Mouse (Mus musculus) hindbrain, embryonic 12.5 days (tissue): ENCODE results near the gene Efcab5. TPM values are rescaled to one million over a fixed set of nuclear protein-coding genes. Genes with fewer than 3 reads are reported as not detected.
"Not testable (repeated sequence)": the region's sequence is repeated elsewhere in the genome, so short reads cannot be mapped to it uniquely, and the experiment has no call there.

ENCODE experiments used
- ATAC-seq: fragments of 200-750 bp; cut with Nextera tagmentation; 2 replicates; pipeline ENCODE4 v1.8.0; 2017; ENCODE audit warnings: moderate TSS enrichment; ENCODE audit not compliant: low FRiP score
- H3K27ac ChIP-seq: fragments of 300-500 bp; sonication (generic); 2 replicates; pipeline ENCODE4 v1.5.1; 2016; ENCODE audit warnings: mild to moderate bottlenecking
- H3K27me3 ChIP-seq: fragments of 300-500 bp; sonication (generic); 2 replicates; pipeline ENCODE4 v1.6.1; 2016; ENCODE audit warnings: mild to moderate bottlenecking
- H3K36me3 ChIP-seq: fragments of 300-500 bp; sonication (generic); 2 replicates; pipeline ENCODE4 v1.6.1; 2016; ENCODE audit warnings: mild to moderate bottlenecking
- H3K4me1 ChIP-seq: fragments of 300-500 bp; sonication (generic); 2 replicates; pipeline ENCODE4 v1.6.1; 2016
- H3K4me2 ChIP-seq: fragments of 300-500 bp; sonication (generic); replicated peaks from 2 replicates; pipeline ENCODE4 v1.6.1; 2016; ENCODE audit warnings: mild to moderate bottlenecking
- H3K4me3 ChIP-seq: fragments of 300-500 bp; sonication (generic); 2 replicates; pipeline ENCODE4 v1.5.1; 2016; ENCODE audit warnings: mild to moderate bottlenecking
- H3K9ac ChIP-seq: fragments of 300-500 bp; sonication (generic); 2 replicates; pipeline ENCODE4 v1.6.1; 2016; ENCODE audit warnings: mild to moderate bottlenecking, moderate library complexity
- H3K9me3 ChIP-seq: fragments of 300-500 bp; sonication (generic); replicated peaks from 2 replicates; pipeline ENCODE4 v1.6.1; 2016; ENCODE audit warnings: mild to moderate bottlenecking
- WGBS: fragments of 180-500 bp; shearing (Covaris S2); methylation state at CpG from one replicate; pipeline ENCODE4 v1.1.7; 2016; 5-methylcytosine and 5-hydroxymethylcytosine counted together
- polyA plus RNA-seq: library from polyadenylated mRNA; unstranded; fragments of >200 nt; fragmentation: Nextera tagmentation; extraction: Ambion mirVana; gene quantifications from 2 replicates; pipeline ENCODE4 v1.2.1, GENCODE M21; 2016

Gene Efcab5
- polyA plus RNA-seq, 1 experiment from 2014 or later: 0.27 TPM

DNA sequence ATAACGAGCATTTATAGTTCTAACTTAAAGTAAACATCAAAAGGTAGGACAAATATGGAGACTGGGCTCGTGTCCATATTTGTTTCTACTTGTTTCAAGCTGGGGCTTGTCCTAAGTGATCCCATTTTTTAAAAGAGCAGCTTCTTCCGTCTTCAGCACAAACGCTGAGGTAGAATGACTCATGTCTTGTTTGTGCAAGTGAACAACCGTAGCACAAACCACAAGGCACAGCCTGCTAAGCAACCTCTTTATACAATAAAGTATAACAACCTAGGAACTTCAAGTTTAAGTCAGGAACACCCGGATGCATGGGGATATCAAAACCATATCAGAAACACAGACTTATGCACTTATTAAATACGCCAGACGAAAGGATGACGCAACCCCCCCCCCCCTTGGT, 28.4 kb downstream of the Efcab5 start:
- Histone ChIP-seq H3K4me1 (no peaks in the 10 kb centered on the region), H3K9me3 (no peaks in the 10 kb centered on the region), H3K27ac (no peak overlapping the region), H3K4me2 (no peak overlapping the region), H3K4me3 (no peak overlapping the region), H3K27me3 (no peaks in the 10 kb centered on the region), H3K9ac (no peak overlapping the region), H3K36me3 (no peaks in the 10 kb centered on the region)
- 88% methylated on average over 9 of the region's 9 CpGs for WGBS
- no peak for ATAC-seq

DNA sequence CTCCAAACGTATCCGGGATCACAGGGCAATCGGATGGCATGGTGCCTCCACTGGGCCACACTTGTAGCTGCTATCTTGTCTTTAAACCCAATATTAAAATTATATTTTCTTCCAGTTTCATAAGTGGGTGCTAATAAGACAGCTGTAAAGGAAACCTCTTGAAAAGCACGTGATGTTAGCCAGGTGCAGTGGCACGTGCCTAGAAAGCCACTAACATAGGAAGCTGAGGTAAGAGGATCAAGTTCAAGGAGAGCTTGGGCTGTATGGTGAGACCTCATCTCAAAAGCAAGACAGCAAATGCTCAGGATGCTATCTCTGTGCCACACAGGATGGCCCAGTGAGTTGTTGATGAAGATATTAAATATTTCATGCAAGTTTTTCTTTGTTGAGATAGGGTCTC, 34.6 kb downstream of the Efcab5 start:
- no peaks in the 10 kb centered on the region for H3K36me3 ChIP-seq
- no peak for ATAC-seq
- H3K9ac ChIP-seq: no peak overlapping the region
- H3K27me3 ChIP-seq: no peaks in the 10 kb centered on the region
- no peak overlapping the region for H3K27ac ChIP-seq
- no peak overlapping the region for H3K4me3 ChIP-seq
- no peaks in the 10 kb centered on the region for H3K4me1 ChIP-seq
- H3K9me3 ChIP-seq: no peaks in the 10 kb centered on the region
- WGBS: 80% methylated on average over 5 of the region's 5 CpGs
- no peak overlapping the region for H3K4me2 ChIP-seq

DNA sequence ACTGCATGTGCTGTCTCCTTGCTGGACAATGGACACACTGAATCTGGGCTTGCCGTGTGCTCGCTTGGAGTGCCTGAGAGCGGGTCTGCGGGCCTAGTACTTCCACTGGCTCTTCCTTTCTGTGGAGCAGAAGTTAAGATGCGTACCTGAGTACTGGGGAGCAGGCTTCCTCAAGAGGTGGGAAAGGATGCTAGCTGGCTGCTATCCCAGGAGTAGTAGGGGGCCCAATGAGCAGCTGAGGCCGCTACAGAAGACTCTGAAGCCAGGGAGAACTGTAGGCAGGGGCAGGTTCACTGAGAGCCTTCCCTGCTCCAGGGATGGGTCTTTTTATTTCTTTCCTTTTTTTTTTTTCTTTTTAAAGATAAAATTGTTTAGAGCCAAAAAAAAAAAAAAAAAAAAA, 38.0 kb downstream of the Efcab5 start:
- no peak for ATAC-seq
- Histone ChIP-seq H3K4me3 (no peak overlapping the region), H3K27ac (no peak overlapping the region), H3K36me3 (no peaks in the 10 kb centered on the region), H3K4me1 (no peaks in the 10 kb centered on the region), H3K4me2 (no peak overlapping the region), H3K9me3 (no peaks in the 10 kb centered on the region), H3K27me3 (no peaks in the 10 kb centered on the region), H3K9ac (no peak overlapping the region)
- WGBS: 92% methylated on average over 6 of the region's 6 CpGs

DNA sequence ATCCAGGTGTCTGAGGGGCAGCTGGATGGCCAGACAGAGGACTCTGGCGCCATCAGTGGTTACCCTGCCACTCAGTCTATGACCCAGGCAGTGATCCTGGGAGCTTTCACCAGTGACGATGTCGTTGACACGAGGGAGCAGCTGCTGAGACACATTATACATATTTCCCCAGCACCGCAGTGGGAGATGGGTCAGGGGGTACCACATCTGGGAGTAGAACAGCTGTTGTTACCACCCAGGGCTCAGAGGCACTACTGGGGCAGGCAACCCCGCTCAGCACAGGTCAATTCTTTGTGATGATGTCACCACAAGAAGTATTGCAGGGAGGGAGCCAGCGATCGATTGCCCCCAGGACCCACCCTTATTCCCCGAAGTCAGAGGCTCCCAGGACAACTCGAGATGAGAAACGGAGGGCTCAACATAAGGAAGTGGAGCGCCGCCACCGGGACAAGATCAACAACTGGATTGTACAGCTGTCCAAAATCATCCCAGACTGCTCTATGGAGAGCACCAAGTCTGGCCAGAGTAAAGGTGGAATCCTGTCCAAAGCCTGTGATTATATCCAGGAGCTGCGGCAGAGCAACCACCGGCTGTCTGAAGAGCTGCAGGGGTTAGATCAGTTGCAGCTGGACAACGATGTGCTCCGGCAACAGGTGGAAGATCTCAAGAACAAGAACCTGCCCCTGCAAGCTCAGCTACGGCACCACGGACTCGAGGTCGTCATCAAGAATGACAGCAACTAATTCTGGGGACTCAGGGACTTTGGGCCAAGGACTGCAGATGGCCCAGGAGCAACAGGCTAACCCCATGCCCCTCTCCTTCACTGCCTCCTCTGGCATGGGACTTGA, 38.8 kb downstream of the Efcab5 start:
- not testable (repeated sequence) for H3K9me3 ChIP-seq, H3K9ac ChIP-seq, H3K36me3 ChIP-seq, H3K4me3 ChIP-seq, H3K4me1 ChIP-seq, H3K27me3 ChIP-seq, H3K4me2 ChIP-seq, H3K27ac ChIP-seq, ATAC-seq
- 84% methylated on average over 22 of the region's 22 CpGs for WGBS

DNA sequence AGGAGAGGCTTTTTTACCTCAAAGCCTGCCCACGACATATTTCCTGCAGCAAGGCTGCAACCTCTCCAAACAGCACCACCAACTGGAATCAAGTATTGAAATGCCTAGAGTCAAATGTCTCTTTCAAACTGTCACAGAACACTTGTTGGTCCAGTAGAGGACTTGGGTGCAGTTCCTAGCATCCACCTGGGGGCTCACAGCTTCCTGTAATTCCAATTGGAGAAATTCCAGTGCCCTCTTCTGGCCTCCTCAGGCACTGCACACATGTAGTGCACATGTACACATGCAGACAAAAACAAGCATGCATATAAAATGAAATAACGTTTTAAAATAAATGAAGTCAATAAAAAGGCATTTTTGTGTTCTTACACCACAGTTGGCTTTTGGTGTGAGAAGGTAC, 40.0 kb downstream of the Efcab5 start:
- no peak for ATAC-seq
- H3K4me1 ChIP-seq: no peaks in the 10 kb centered on the region
- H3K4me2 ChIP-seq: no peak overlapping the region
- H3K36me3 ChIP-seq: no peaks in the 10 kb centered on the region
- no peak overlapping the region for H3K4me3 ChIP-seq
- no peak overlapping the region for H3K27ac ChIP-seq
- no peak overlapping the region for H3K9ac ChIP-seq
- H3K27me3 ChIP-seq: no peaks in the 10 kb centered on the region
- H3K9me3 ChIP-seq: no peaks in the 10 kb centered on the region
- 83% methylated on average over 2 of the region's 2 CpGs for WGBS

DNA sequence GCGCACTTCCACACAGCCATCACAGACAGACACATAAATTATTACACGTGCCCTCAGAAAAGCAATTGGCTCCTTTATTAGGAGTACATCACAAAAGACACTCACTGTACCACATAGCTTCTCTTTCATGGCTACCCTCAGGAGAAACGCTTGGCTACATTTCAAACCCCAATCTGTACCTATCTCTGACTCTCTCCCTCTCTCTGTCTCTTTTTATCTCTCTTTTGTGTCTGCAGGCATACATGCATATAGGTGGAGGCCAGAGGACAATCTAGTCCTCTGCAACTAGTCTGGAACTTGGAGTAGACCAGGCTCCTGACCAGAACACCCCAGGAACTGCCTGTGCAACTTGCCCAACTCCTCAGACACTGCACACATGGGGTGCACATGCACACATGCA, 41.0 kb downstream of the Efcab5 start:
- WGBS: 93% methylated on average over 3 of the region's 3 CpGs
- H3K4me2 ChIP-seq: no peak overlapping the region
- no peaks in the 10 kb centered on the region for H3K27me3 ChIP-seq
- H3K27ac ChIP-seq: no peak overlapping the region
- H3K4me1 ChIP-seq: no peaks in the 10 kb centered on the region
- H3K36me3 ChIP-seq: no peaks in the 10 kb centered on the region
- no peaks in the 10 kb centered on the region for H3K9me3 ChIP-seq
- no peak overlapping the region for H3K9ac ChIP-seq
- ATAC-seq: no peak
- no peak overlapping the region for H3K4me3 ChIP-seq

DNA sequence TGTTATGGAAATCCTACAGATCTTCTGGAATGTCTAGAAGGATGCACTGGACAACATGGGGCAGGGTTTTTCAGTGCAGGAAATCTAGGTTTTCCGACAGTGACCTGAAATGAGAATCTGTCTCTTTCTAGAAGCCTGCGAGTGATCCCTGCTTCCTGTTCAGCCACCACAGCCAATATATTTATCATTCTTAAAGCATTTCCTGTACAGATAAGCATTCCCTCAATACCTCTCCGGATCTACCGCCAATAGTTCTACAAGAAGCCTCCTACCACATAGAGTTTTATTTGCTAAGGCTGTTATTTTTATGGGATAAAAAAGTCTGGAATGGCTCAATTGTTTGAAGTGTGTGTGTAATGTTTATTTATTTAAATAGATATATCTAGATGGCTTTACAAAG, 43.3 kb downstream of the Efcab5 start:
- Histone ChIP-seq H3K4me1 (no peaks in the 10 kb centered on the region), H3K27me3 (no peaks in the 10 kb centered on the region), H3K36me3 (no peaks in the 10 kb centered on the region), H3K9me3 (no peaks in the 10 kb centered on the region), H3K27ac (no peak overlapping the region), H3K4me3 (no peak overlapping the region), H3K9ac (no peak overlapping the region), H3K4me2 (no peak overlapping the region)
- no peak for ATAC-seq
- 83% methylated on average over 4 of the region's 4 CpGs for WGBS

DNA sequence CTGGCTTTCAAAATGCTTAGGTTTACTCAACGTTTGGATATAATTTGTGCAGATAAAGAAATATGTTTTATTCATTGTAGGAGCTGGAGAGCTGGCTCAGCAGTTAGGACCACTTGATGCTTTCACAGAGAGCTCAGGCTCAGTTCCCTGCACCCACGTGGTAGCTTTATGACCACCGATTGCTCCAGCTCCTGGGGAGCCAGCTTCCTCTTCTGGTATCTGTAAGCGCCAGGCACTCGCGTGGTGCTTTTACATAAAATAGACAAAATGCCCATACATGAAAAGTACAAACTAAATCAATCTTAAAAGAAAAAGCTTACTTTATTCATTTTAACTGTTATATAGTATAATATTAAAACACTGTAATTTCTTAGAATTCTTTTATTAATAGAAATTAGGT, 46.8 kb downstream of the Efcab5 start:
- no peak overlapping the region for H3K4me3 ChIP-seq
- H3K27me3 ChIP-seq: no peaks in the 10 kb centered on the region
- no peaks in the 10 kb centered on the region for H3K4me1 ChIP-seq
- ATAC-seq: no peak
- WGBS: 88% methylated on average over 6 of the region's 6 CpGs
- H3K36me3 ChIP-seq: no peaks in the 10 kb centered on the region
- H3K27ac ChIP-seq: no peak overlapping the region
- H3K9me3 ChIP-seq: no peaks in the 10 kb centered on the region
- no peak overlapping the region for H3K9ac ChIP-seq
- no peak overlapping the region for H3K4me2 ChIP-seq

DNA sequence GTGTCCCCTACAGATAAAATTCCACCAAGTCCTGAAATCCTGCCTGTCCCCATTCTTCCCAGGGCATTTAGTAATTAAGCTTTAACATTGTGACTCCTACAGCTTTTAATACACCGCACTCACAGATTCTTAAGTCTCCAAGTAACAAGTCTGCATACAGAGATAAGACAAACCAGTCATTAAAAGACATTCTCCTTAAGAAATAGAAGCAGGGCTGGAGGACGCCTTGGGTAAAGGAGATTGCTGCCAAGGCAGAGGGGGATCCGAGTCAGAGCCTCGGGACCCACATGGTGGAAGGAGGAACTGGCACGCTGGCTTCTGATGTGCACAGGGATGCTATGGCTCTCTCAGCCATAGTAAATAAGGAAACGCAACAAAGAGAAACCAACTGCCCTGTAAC, 48.8 kb downstream of the Efcab5 start:
- WGBS: 94% methylated on average over 6 of the region's 6 CpGs
- no peak overlapping the region for H3K4me2 ChIP-seq
- no peaks in the 10 kb centered on the region for H3K9me3 ChIP-seq

DNA sequence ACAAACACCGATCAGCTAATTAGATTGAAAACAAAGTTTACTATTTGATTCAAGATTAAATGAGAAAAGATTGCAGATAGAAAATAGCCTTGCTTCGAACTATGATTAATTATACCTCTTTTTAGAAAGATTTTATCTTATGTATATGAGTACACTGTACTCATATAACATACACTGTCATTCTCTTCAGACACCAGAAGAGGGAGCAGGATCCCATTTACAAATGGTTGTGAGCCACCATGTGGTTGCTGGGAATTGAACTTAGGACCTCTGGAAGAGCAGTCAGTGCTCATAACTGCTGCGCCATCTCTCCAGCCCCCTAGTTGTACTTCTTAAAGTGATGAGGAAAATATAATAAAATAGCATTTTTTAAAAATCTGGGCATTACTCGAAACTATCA, 55.3 kb downstream of the Efcab5 start:
- 92% methylated on average over 4 of the region's 4 CpGs for WGBS
- Histone ChIP-seq H3K36me3 (no peaks in the 10 kb centered on the region), H3K4me1 (no peaks in the 10 kb centered on the region), H3K27ac (no peak overlapping the region), H3K9ac (no peak overlapping the region), H3K4me3 (no peak overlapping the region), H3K27me3 (no peaks in the 10 kb centered on the region), H3K4me2 (no peak overlapping the region), H3K9me3 (no peaks in the 10 kb centered on the region)
- ATAC-seq: no peak

More for the DNA sequence above, 48.8 kb downstream of the Efcab5 start:
- Histone ChIP-seq H3K36me3 (no peaks in the 10 kb centered on the region), H3K27me3 (no peaks in the 10 kb centered on the region), H3K4me1 (no peaks in the 10 kb centered on the region), H3K4me3 (no peak overlapping the region), H3K27ac (no peak overlapping the region), H3K9ac (no peak overlapping the region)
- no peak for ATAC-seq

DNA sequence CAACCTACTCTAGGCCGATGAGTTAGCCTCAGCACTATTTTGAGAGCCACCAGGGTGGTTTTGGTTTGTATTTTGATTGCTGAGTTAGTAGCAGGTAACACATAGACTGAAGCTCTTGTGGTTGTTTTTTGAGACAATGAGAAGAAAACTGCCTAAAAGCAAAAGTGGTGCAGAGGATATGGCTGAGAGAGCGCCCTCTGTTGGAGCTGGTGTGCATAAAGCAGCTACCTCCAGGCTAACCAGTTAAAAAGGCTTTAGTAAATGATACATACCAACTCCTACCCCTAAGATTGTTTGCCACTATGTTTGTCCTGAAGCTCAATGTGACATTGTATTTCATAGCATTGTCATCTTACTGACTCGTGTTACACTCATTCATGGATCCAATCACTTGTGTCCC, 56.2 kb downstream of the Efcab5 start:
- Histone ChIP-seq H3K27me3 (no peaks in the 10 kb centered on the region), H3K4me1 (no peaks in the 10 kb centered on the region), H3K27ac (no peak overlapping the region), H3K4me3 (no peak overlapping the region), H3K9ac (no peak overlapping the region), H3K9me3 (no peaks in the 10 kb centered on the region), H3K36me3 (no peaks in the 10 kb centered on the region), H3K4me2 (no peak overlapping the region)
- no peak for ATAC-seq
- 59% methylated on average over 3 of the region's 3 CpGs for WGBS

DNA sequence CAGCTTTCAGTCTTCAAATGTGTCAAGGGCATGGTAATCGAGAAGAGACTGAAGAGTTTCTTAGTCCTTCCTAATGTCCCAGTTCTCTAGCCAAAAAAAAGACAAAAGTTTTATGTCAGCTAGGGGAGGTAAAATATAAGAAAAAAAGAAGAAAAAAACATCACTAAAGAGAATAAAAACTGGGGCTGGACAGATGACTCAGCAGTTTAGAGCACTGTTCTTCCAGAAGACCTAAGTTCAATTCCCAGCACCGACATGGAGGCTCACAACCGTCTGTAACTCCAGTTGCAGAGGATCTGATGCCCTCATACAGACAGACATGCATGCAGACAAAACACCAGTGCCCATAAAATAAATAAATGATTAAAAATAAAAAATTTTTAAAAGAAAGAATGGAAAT, 60.2 kb downstream of the Efcab5 start:
- Histone ChIP-seq H3K27ac (no peak overlapping the region), H3K9me3 (no peaks in the 10 kb centered on the region), H3K9ac (no peak overlapping the region), H3K27me3 (no peaks in the 10 kb centered on the region), H3K4me2 (no peak overlapping the region), H3K36me3 (no peaks in the 10 kb centered on the region), H3K4me3 (no peak overlapping the region), H3K4me1 (no peaks in the 10 kb centered on the region)
- 90% methylated on average over 3 of the region's 3 CpGs for WGBS
- ATAC-seq: no peak

DNA sequence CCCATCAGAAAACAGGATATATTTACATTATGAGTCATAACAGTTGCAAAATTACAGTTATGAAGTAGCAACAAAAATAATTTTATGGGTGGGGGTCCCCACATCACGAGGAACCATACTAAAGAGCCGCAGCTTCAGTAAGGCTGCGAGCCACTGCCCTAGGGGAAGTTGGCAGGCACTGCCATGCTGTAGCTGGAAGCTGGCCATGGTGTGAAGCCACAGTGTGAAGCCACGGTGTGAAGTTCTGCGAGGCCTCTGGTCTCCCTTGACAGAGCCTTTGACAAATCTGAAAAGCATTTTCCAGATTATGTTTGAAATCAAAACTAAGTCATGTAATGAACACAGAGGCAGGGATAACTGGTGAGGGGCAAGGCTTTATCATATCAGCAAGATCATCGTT, 77.6 kb downstream of the Efcab5 start:
- H3K36me3 ChIP-seq: no peaks in the 10 kb centered on the region
- no peak overlapping the region for H3K9ac ChIP-seq
- no peak for ATAC-seq
- 92% methylated on average over 6 of the region's 6 CpGs for WGBS
- H3K4me2 ChIP-seq: no peak overlapping the region
- H3K9me3 ChIP-seq: no peaks in the 10 kb centered on the region
- no peak overlapping the region for H3K4me3 ChIP-seq
- H3K27ac ChIP-seq: no peak overlapping the region
- H3K4me1 ChIP-seq: no peaks in the 10 kb centered on the region
- H3K27me3 ChIP-seq: no peaks in the 10 kb centered on the region
